Mouse (Mus musculus): Measurements from ENCODE around the gene Afg3l1. TPM values are rescaled to one million over a fixed set of nuclear protein-coding genes. Genes with fewer than 3 reads are reported as not detected.

Afg3l1 gene
- total and polyA plus RNA-seq, 2 experiments from 2014 or later = 16.7 to 39.9 TPM

DNA sequence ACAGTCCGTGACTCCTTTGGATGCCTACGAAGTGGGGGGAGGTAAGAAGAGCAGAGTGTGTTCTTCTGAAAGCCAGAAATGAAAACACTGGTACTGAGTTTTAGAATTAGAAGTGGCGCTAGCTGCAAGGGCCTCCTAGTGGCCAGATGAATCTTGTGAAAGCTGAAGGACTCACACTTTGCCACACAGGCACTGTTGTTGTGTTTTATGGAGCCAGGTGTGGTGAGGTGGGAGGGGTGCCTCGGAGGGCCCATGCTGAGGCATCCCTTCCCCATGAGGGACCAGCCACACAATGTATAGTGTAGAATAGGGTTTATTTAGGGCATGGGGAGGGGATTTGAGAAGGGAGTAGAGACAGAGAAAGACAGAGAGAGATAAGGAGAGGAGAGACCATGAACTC lies 20.0 kb downstream of the Afg3l1 start:
- no peaks in the 10 kb centered on the region for H3K27me3 ChIP-seq (ENCODE audit: control insufficient read depth, insufficient read depth, low read length)
- no peaks in the 10 kb centered on the region for H3K4me1 ChIP-seq (ENCODE audit: control insufficient read depth, insufficient read depth)
- H3K4me3 ChIP-seq (ENCODE audit: low read depth, low read length) = no peak overlapping the region
- DNase-seq (ENCODE audit: low spot score) = no peak
- peaks cover 98% of the 10 kb centered on the region for H3K36me3 ChIP-seq (replicated peaks; ENCODE audit: control insufficient read depth, insufficient read depth, low read length)
- no peak for TF ChIP-seq EP300 (IDR thresholded peaks at IDR 0.05; ENCODE audit: low read depth)
- TF ChIP-seq CTCF (IDR thresholded peaks at IDR 0.05; ENCODE audit: low read depth) = no peak; the same call in 1 of the 2 replicates
- H3K9ac ChIP-seq (replicated peaks; ENCODE audit: low read depth, low read length) = no peak overlapping the region
- no peak for ATAC-seq (ENCODE audit: insufficient read depth, low read depth)
- 87% methylated on average over 4 of the region's 4 CpGs for WGBS
- H3K27ac ChIP-seq (ENCODE audit: low read depth) = no peak overlapping the region
- H3K4me2 ChIP-seq (ENCODE audit: low read depth, low read length) = no peak overlapping the region
- no peaks in the 10 kb centered on the region for H3K9me3 ChIP-seq (replicated peaks; ENCODE audit: control insufficient read depth, low read length)

DNA sequence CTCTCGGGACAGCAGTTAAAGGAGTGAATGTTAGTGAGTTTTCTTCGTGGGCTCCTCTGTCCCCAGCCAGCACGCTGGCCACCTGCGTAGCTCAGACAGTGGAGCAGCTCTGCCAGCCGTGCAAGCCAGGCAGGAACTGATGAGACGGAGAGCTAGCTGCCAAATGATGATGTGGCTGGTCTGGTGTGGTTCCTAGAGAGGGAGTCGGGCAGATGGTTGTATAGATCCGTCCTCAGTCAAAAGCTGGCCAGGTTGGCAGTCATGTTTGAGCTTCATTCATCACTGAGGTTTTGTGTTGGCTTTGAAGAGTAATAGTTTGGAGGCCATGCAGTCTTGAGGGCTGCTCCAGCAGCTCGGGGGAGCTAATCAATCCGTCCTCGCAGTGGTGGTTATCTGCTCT lies 21.3 kb downstream of the Afg3l1 start:
- H3K27ac ChIP-seq (ENCODE audit: low read depth) = no peak overlapping the region
- H3K4me3 ChIP-seq (ENCODE audit: low read depth, low read length) = no peak overlapping the region
- H3K9me3 ChIP-seq (replicated peaks; ENCODE audit: control insufficient read depth, low read length) = no peaks in the 10 kb centered on the region
- ATAC-seq (ENCODE audit: insufficient read depth, low read depth) = no peak
- DNase-seq (ENCODE audit: low spot score) = no peak
- WGBS = 83% methylated on average over 11 of the region's 11 CpGs
- no peak for TF ChIP-seq EP300 (IDR thresholded peaks at IDR 0.05; ENCODE audit: low read depth)
- TF ChIP-seq CTCF (IDR thresholded peaks at IDR 0.05; ENCODE audit: low read depth) = no peak
- H3K27me3 ChIP-seq (ENCODE audit: control insufficient read depth, insufficient read depth, low read length) = no peaks in the 10 kb centered on the region
- H3K9ac ChIP-seq (replicated peaks; ENCODE audit: low read depth, low read length) = no peak overlapping the region
- no peaks in the 10 kb centered on the region for H3K4me1 ChIP-seq (ENCODE audit: control insufficient read depth, insufficient read depth)
- H3K4me2 ChIP-seq (ENCODE audit: low read depth, low read length) = no peak overlapping the region
- H3K36me3 ChIP-seq (replicated peaks; ENCODE audit: control insufficient read depth, insufficient read depth, low read length) = peaks cover 98% of the 10 kb centered on the region

DNA sequence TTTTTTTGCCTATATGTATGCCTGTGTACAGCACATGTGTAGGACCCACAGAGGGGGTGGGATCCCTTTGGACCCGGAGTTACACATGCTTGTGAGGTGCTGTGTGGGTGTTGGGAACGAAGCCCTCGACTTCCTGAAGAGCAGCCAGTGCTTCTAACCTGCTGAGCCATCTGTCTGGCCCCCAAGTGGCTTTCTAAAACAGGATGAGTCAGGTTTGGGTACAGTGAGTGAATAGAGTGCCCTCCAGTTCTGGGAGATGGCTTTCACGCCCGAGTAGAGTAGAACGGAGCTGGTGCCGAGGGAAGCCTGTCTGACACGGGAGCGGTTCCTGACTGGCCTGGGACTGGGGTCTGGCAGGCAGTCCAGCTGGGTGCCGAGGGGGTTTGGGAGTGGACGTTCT lies 21.9 kb downstream of the Afg3l1 start:
- no peak overlapping the region for H3K27ac ChIP-seq (ENCODE audit: low read depth)
- no peak for ATAC-seq (ENCODE audit: insufficient read depth, low read depth)
- 95% methylated on average over 11 of the region's 11 CpGs for WGBS

DNA sequence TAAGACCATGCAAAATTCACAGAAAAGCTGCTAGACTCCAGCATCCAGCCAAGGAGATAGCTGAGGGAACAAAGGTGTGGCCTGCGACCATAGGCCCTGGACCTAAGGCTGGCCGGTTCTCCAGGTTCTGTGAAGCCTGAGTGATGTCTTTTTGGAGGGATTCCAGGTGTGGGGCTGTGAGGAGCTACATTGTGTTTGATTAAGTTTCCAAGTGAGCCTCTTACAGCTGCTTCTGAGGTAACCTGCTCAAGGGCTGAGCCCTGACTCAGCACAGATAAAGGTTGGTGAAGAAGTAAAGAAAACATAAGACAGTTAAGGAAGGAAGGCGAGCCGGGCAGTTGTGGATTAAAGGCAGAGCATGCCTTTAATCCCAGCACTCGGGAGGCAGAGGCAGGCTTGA lies 24.5 kb downstream of the Afg3l1 start:
- DNase-seq (ENCODE audit: low spot score) (no peak), ATAC-seq (ENCODE audit: insufficient read depth, low read depth) (no peak)
- Histone ChIP-seq H3K36me3 (replicated peaks; ENCODE audit: control insufficient read depth, insufficient read depth, low read length) (peaks cover 86% of the 10 kb centered on the region), H3K27me3 (ENCODE audit: control insufficient read depth, insufficient read depth, low read length) (no peaks in the 10 kb centered on the region), H3K27ac (ENCODE audit: low read depth) (no peak overlapping the region), H3K9me3 (replicated peaks; ENCODE audit: control insufficient read depth, low read length) (no peaks in the 10 kb centered on the region), H3K4me2 (ENCODE audit: low read depth, low read length) (no peak overlapping the region), H3K4me1 (ENCODE audit: control insufficient read depth, insufficient read depth) (no peaks in the 10 kb centered on the region), H3K4me3 (ENCODE audit: low read depth, low read length) (no peak overlapping the region), H3K9ac (replicated peaks; ENCODE audit: low read depth, low read length) (no peak overlapping the region)
- WGBS = 87% methylated on average over 5 of the region's 5 CpGs
- TF ChIP-seq CTCF (IDR thresholded peaks at IDR 0.05; ENCODE audit: low read depth) (no peak), EP300 (IDR thresholded peaks at IDR 0.05; ENCODE audit: low read depth) (no peak)

More for the DNA sequence above, 21.9 kb downstream of the Afg3l1 start:
- DNase-seq (ENCODE audit: low spot score) = no peak
- H3K27me3 ChIP-seq (ENCODE audit: control insufficient read depth, insufficient read depth, low read length) = no peaks in the 10 kb centered on the region
- H3K36me3 ChIP-seq (replicated peaks; ENCODE audit: control insufficient read depth, insufficient read depth, low read length) = peaks cover 97% of the 10 kb centered on the region
- no peak overlapping the region for H3K4me2 ChIP-seq (ENCODE audit: low read depth, low read length)
- H3K4me3 ChIP-seq (ENCODE audit: low read depth, low read length) = no peak overlapping the region
- H3K4me1 ChIP-seq (ENCODE audit: control insufficient read depth, insufficient read depth) = no peaks in the 10 kb centered on the region
- TF ChIP-seq CTCF (IDR thresholded peaks at IDR 0.05; ENCODE audit: low read depth) = no peak
- TF ChIP-seq EP300 (IDR thresholded peaks at IDR 0.05; ENCODE audit: low read depth) = no peak
- H3K9ac ChIP-seq (replicated peaks; ENCODE audit: low read depth, low read length) = no peak overlapping the region
- no peaks in the 10 kb centered on the region for H3K9me3 ChIP-seq (replicated peaks; ENCODE audit: control insufficient read depth, low read length)

DNA sequence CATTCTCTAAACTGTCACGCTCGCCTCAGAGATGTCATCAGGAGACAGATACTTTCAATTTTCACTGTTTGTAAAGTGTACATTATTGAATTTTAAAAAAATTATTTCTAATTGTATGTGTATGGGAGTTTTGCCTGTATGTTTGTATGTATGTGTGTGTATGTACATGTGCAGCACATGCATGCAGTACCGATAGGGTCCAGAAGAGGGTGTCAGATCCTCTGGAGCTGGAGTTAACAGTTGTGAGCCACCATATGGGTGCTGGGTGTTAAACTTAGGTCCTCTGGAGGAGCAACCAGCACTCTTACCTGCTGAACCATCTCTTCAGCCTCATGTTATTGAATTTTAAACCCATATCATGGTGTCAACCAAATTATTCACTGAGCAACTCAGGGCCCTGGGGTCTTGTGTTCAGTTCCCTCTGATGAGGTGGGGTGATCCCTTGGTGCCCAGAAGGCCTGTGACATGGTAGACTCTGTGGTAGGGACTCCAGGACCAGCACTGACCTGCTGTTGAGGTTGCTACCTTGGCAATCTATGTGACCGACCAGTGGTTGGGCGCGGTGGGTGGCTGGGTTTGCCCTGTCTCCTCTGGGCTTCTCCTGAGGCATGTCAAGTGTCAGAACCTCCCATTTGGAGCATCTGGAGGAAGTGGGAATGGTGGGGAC lies 26.2 kb downstream of the Afg3l1 start:
- Histone ChIP-seq H3K27me3 (ENCODE audit: control insufficient read depth, insufficient read depth, low read length) (no peaks in the 10 kb centered on the region), H3K4me1 (ENCODE audit: control insufficient read depth, insufficient read depth) (no peaks in the 10 kb centered on the region), H3K4me2 (ENCODE audit: low read depth, low read length) (no peak overlapping the region), H3K4me3 (ENCODE audit: low read depth, low read length) (no peak overlapping the region), H3K9ac (replicated peaks; ENCODE audit: low read depth, low read length) (no peak overlapping the region), H3K27ac (ENCODE audit: low read depth) (no peak overlapping the region), H3K9me3 (replicated peaks; ENCODE audit: control insufficient read depth, low read length) (no peaks in the 10 kb centered on the region), H3K36me3 (replicated peaks; ENCODE audit: control insufficient read depth, insufficient read depth, low read length) (peaks cover 71% of the 10 kb centered on the region)
- no peak for DNase-seq (ENCODE audit: low spot score)
- TF ChIP-seq EP300 (IDR thresholded peaks at IDR 0.05; ENCODE audit: low read depth) = no peak
- TF ChIP-seq CTCF (IDR thresholded peaks at IDR 0.05; ENCODE audit: low read depth) = no peak
- ATAC-seq (ENCODE audit: insufficient read depth, low read depth) = no peak
- WGBS = 94% methylated on average over 6 of the region's 6 CpGs

Data from heart, postnatal 0 days (tissue).